33 mouse cellular contexts compared by ENCODE assay signal in genomic region chr2:113373489-113373888, GRCm38 (mm10). TPM values are rescaled to one million over a fixed set of nuclear protein-coding genes. Genes with fewer than 3 reads are reported as not detected.
"Had no signal": no experiment of that assay in that cellular context is flagged by ENCODE, and none has a peak within 500 bp of the region (broad histone marks: within the 10 kb centered on the region; RNA-seq: fewer than 3 reads in every experiment).

No protein-coding gene starts in this region.

- H3K9ac ChIP-seq: heart, embryonic 12.5 days; heart, embryonic 13.5 days; heart, embryonic 15.5 days; hindbrain, embryonic 12.5 days; hindbrain, embryonic 13.5 days; hindbrain, embryonic 15.5 days; intestine, embryonic 15.5 days; kidney, embryonic 15.5 days had no signal

- H3K4me1 ChIP-seq: heart, embryonic 10.5 days; heart, embryonic 12.5 days; heart, embryonic 13.5 days; heart, embryonic 15.5 days; hindbrain, embryonic 10.5 days; hindbrain, embryonic 12.5 days; hindbrain, embryonic 13.5 days; hindbrain, embryonic 15.5 days; intestine, embryonic 15.5 days had no signal

- H3K4me2 ChIP-seq: heart, embryonic 11.5 days; heart, embryonic 12.5 days; heart, embryonic 13.5 days; heart, embryonic 15.5 days; hindbrain, embryonic 12.5 days; hindbrain, embryonic 13.5 days; hindbrain, embryonic 15.5 days; intestine, embryonic 15.5 days; kidney, embryonic 15.5 days had no signal

- H3K36me3 ChIP-seq: heart, embryonic 10.5 days; heart, embryonic 12.5 days; heart, embryonic 13.5 days; heart, embryonic 15.5 days; hindbrain, embryonic 10.5 days; hindbrain, embryonic 12.5 days; hindbrain, embryonic 13.5 days; hindbrain, embryonic 15.5 days; intestine, embryonic 15.5 days; kidney, embryonic 15.5 days had no signal

- H3K9me3 ChIP-seq: heart, embryonic 10.5 days; heart, embryonic 12.5 days; heart, embryonic 13.5 days; heart, embryonic 15.5 days; hindbrain, embryonic 10.5 days; hindbrain, embryonic 12.5 days; hindbrain, embryonic 13.5 days; hindbrain, embryonic 15.5 days; intestine, embryonic 15.5 days; kidney, embryonic 15.5 days had no signal

- DNase-seq: heart, postnatal 10 days; heart, postnatal 14 days; heart, postnatal 36 days; heart, postnatal 4 days; kidney, adult 11 months; kidney, adult 18-20 months; kidney, adult 2 months; kidney, adult 8-10 months; kidney, adult 9 months; kidney, postnatal 10 days; kidney, postnatal 14 days; kidney, postnatal 25 days; kidney, postnatal 36 days; kidney, postnatal 4 days had no signal

- ATAC-seq: hindbrain, embryonic 16.5 days; hindbrain, postnatal 0 days; inflammation-experienced regulatory T-cells, adult 6 months; intestine, embryonic 15.5 days; intestine, embryonic 16.5 days; intestine, postnatal 0 days had no signal

- H3K4me3 ChIP-seq: heart, embryonic 10.5 days; heart, embryonic 12.5 days; heart, embryonic 13.5 days; heart, embryonic 15.5 days; hindbrain, embryonic 10.5 days; hindbrain, embryonic 12.5 days; hindbrain, embryonic 13.5 days; hindbrain, embryonic 15.5 days; intestine, embryonic 15.5 days; kidney, embryonic 15.5 days; left cerebral cortex, adult 2 months had no signal

- H3K27me3 ChIP-seq: heart, embryonic 12.5 days; heart, embryonic 13.5 days; heart, embryonic 15.5 days; hindbrain, embryonic 12.5 days; hindbrain, embryonic 13.5 days; hindbrain, embryonic 15.5 days; intestine, embryonic 15.5 days; kidney, embryonic 15.5 days had no signal

- H3K27ac ChIP-seq: heart, embryonic 10.5 days; heart, embryonic 13.5 days; heart, embryonic 15.5 days; hindbrain, embryonic 10.5 days; hindbrain, embryonic 12.5 days; hindbrain, embryonic 13.5 days; hindbrain, embryonic 15.5 days; hindbrain, postnatal 0 days; intestine, embryonic 15.5 days; kidney, postnatal 0 days; left cerebral cortex, adult 2 months had no signal

RNA-seq across cellular contexts. Expression of gene Fmn1, which starts 46.0 kb away (rescaled TPM):
- total RNA-seq: hematopoietic stem cell, adult 5-6 weeks had no signal
